Mouse (Mus musculus): ENCODE measurements around the gene Atp8a1. TPM values are rescaled to one million over a fixed set of nuclear protein-coding genes. Genes with fewer than 3 reads are reported as not detected.

Atp8a1 gene
- polyA plus RNA-seq, 1 experiment = not detected

- Histone ChIP-seq H3K4me3 (ENCODE audit: insufficient read depth, poor library complexity, severe bottlenecking) (no peak overlapping the region), H3K36me3 (ENCODE audit: control insufficient read depth, insufficient read depth) (no peaks in the 10 kb centered on the region), H3K79me2 (ENCODE audit: control insufficient read depth, insufficient read depth) (no peaks in the 10 kb centered on the region), H3K27me3 (ENCODE audit: control insufficient read depth, insufficient read depth, insufficient read length) (no peaks in the 10 kb centered on the region), H3ac (ENCODE audit: control insufficient read depth, insufficient read length, low read depth) (no peak overlapping the region), H3K79me3 (ENCODE audit: low read depth) (no peaks in the 10 kb centered on the region)
- TF ChIP-seq CTCF (IDR thresholded peaks at IDR 0.05; ENCODE audit: control insufficient read depth, insufficient read depth, insufficient read length) (no peak), MYOG (IDR thresholded peaks at IDR 0.05; ENCODE audit: control insufficient read depth, extremely low read depth, insufficient read length) (no peak), FOSL1 (IDR thresholded peaks at IDR 0.05; ENCODE audit: insufficient read depth, low read length, poor library complexity, severe bottlenecking) (no peak)
Measured at GRCm38 (mm10) chr5:67865670-67866069, 18.4 kb upstream of the Atp8a1 start.

- H3K36me3 ChIP-seq (ENCODE audit: control insufficient read depth, insufficient read depth) = no peaks in the 10 kb centered on the region
- no peak for TF ChIP-seq USF1 (IDR thresholded peaks at IDR 0.05; ENCODE audit: low read depth)
- no peak for TF ChIP-seq MYOG (IDR thresholded peaks at IDR 0.05; ENCODE audit: control insufficient read depth, extremely low read depth, insufficient read length)
- no peak overlapping the region for H3K4me3 ChIP-seq (ENCODE audit: insufficient read depth, poor library complexity, severe bottlenecking)
- no peaks in the 10 kb centered on the region for H3K27me3 ChIP-seq (ENCODE audit: control insufficient read depth, insufficient read depth, insufficient read length)
- H3ac ChIP-seq (ENCODE audit: control insufficient read depth, insufficient read length, low read depth) = no peak overlapping the region
- H3K79me2 ChIP-seq (ENCODE audit: control insufficient read depth, insufficient read depth) = no peaks in the 10 kb centered on the region
- no peaks in the 10 kb centered on the region for H3K79me3 ChIP-seq (ENCODE audit: low read depth)
Measured at GRCm38 (mm10) chr5:67864508-67865060, 17.4 kb upstream of the Atp8a1 start.

GRCm38 (mm10) chr5:67863950-67864391 lies 16.7 kb upstream of the Atp8a1 start:
- no peak overlapping the region for H3K4me3 ChIP-seq (ENCODE audit: insufficient read depth, poor library complexity, severe bottlenecking)
- H3K27me3 ChIP-seq (ENCODE audit: control insufficient read depth, insufficient read depth, insufficient read length) = no peaks in the 10 kb centered on the region
- no peaks in the 10 kb centered on the region for H3K79me3 ChIP-seq (ENCODE audit: low read depth)
- TF ChIP-seq MYOD1 (IDR thresholded peaks at IDR 0.05; ENCODE audit: control insufficient read depth, insufficient read length, low read depth) = no peak
- TF ChIP-seq MAX (IDR thresholded peaks at IDR 0.05) = no peak
- TF ChIP-seq MYOG (IDR thresholded peaks at IDR 0.05; ENCODE audit: control insufficient read depth, extremely low read depth, insufficient read length) = no peak
- no peak for TF ChIP-seq USF1 (IDR thresholded peaks at IDR 0.05; ENCODE audit: low read depth)
- TF ChIP-seq FOSL1 (IDR thresholded peaks at IDR 0.05; ENCODE audit: insufficient read depth, low read length, poor library complexity, severe bottlenecking) = no peak
- TF ChIP-seq CTCF (IDR thresholded peaks at IDR 0.05; ENCODE audit: control insufficient read depth, insufficient read depth, insufficient read length) = no peak
- TF ChIP-seq CEBPB (IDR thresholded peaks at IDR 0.05; ENCODE audit: low read depth) = no peak
- no peak overlapping the region for H3ac ChIP-seq (ENCODE audit: control insufficient read depth, insufficient read length, low read depth)
- no peaks in the 10 kb centered on the region for H3K36me3 ChIP-seq (ENCODE audit: control insufficient read depth, insufficient read depth)
- H3K79me2 ChIP-seq (ENCODE audit: control insufficient read depth, insufficient read depth) = no peaks in the 10 kb centered on the region

GRCm38 (mm10) chr5:67854963-67855606 lies 7.9 kb upstream of the Atp8a1 start:
- Histone ChIP-seq H3K79me3 (ENCODE audit: low read depth) (no peaks in the 10 kb centered on the region), H3K27me3 (ENCODE audit: control insufficient read depth, insufficient read depth, insufficient read length) (no peaks in the 10 kb centered on the region), H3K36me3 (ENCODE audit: control insufficient read depth, insufficient read depth) (no peaks in the 10 kb centered on the region), H3ac (ENCODE audit: control insufficient read depth, insufficient read length, low read depth) (no peak overlapping the region), H3K4me3 (ENCODE audit: insufficient read depth, poor library complexity, severe bottlenecking) (no peak overlapping the region), H3K79me2 (ENCODE audit: control insufficient read depth, insufficient read depth) (no peaks in the 10 kb centered on the region)
- TF ChIP-seq USF1 (IDR thresholded peaks at IDR 0.05; ENCODE audit: low read depth) = no peak
- TF ChIP-seq MYOD1 (IDR thresholded peaks at IDR 0.05; ENCODE audit: control insufficient read depth, insufficient read length, low read depth) = no peak
- no peak for TF ChIP-seq MAX (IDR thresholded peaks at IDR 0.05)
- TF ChIP-seq MYOG (IDR thresholded peaks at IDR 0.05; ENCODE audit: control insufficient read depth, extremely low read depth, insufficient read length) = no peak
- TF ChIP-seq CEBPB (IDR thresholded peaks at IDR 0.05; ENCODE audit: low read depth) = no peak
- no peak for TF ChIP-seq FOSL1 (IDR thresholded peaks at IDR 0.05; ENCODE audit: insufficient read depth, low read length, poor library complexity, severe bottlenecking)
- TF ChIP-seq CTCF (IDR thresholded peaks at IDR 0.05; ENCODE audit: control insufficient read depth, insufficient read depth, insufficient read length) = no peak

GRCm38 (mm10) chr5:67852860-67853259 lies 5.6 kb upstream of the Atp8a1 start:
- no peak overlapping the region for H3K4me3 ChIP-seq (ENCODE audit: insufficient read depth, poor library complexity, severe bottlenecking)
- no peak overlapping the region for H3ac ChIP-seq (ENCODE audit: control insufficient read depth, insufficient read length, low read depth)
- no peaks in the 10 kb centered on the region for H3K79me3 ChIP-seq (ENCODE audit: low read depth)
- TF ChIP-seq MYOG (IDR thresholded peaks at IDR 0.05; ENCODE audit: control insufficient read depth, extremely low read depth, insufficient read length) = no peak
- TF ChIP-seq CTCF (IDR thresholded peaks at IDR 0.05; ENCODE audit: control insufficient read depth, insufficient read depth, insufficient read length) = no peak
- TF ChIP-seq CEBPB (IDR thresholded peaks at IDR 0.05; ENCODE audit: low read depth) = no peak
- no peak for TF ChIP-seq MYOD1 (IDR thresholded peaks at IDR 0.05; ENCODE audit: control insufficient read depth, insufficient read length, low read depth)
- no peak for TF ChIP-seq USF1 (IDR thresholded peaks at IDR 0.05; ENCODE audit: low read depth)
- no peak for TF ChIP-seq FOSL1 (IDR thresholded peaks at IDR 0.05; ENCODE audit: insufficient read depth, low read length, poor library complexity, severe bottlenecking)
- no peak for TF ChIP-seq MAX (IDR thresholded peaks at IDR 0.05)
- no peaks in the 10 kb centered on the region for H3K27me3 ChIP-seq (ENCODE audit: control insufficient read depth, insufficient read depth, insufficient read length)
- no peaks in the 10 kb centered on the region for H3K79me2 ChIP-seq (ENCODE audit: control insufficient read depth, insufficient read depth)
- no peaks in the 10 kb centered on the region for H3K36me3 ChIP-seq (ENCODE audit: control insufficient read depth, insufficient read depth)

- Histone ChIP-seq H3K79me2 (ENCODE audit: control insufficient read depth, insufficient read depth) (no peaks in the 10 kb centered on the region), H3K27me3 (ENCODE audit: control insufficient read depth, insufficient read depth, insufficient read length) (no peaks in the 10 kb centered on the region), H3K36me3 (ENCODE audit: control insufficient read depth, insufficient read depth) (no peaks in the 10 kb centered on the region), H3K4me3 (ENCODE audit: insufficient read depth, poor library complexity, severe bottlenecking) (no peak overlapping the region), H3ac (ENCODE audit: control insufficient read depth, insufficient read length, low read depth) (no peak overlapping the region), H3K79me3 (ENCODE audit: low read depth) (no peaks in the 10 kb centered on the region)
- TF ChIP-seq MYOD1 (IDR thresholded peaks at IDR 0.05; ENCODE audit: control insufficient read depth, insufficient read length, low read depth) = no peak
- no peak for TF ChIP-seq CEBPB (IDR thresholded peaks at IDR 0.05; ENCODE audit: low read depth)
- TF ChIP-seq USF1 (IDR thresholded peaks at IDR 0.05; ENCODE audit: low read depth) = no peak
- no peak for TF ChIP-seq CTCF (IDR thresholded peaks at IDR 0.05; ENCODE audit: control insufficient read depth, insufficient read depth, insufficient read length)
- TF ChIP-seq MYOG (IDR thresholded peaks at IDR 0.05; ENCODE audit: control insufficient read depth, extremely low read depth, insufficient read length) = no peak
- no peak for TF ChIP-seq MAX (IDR thresholded peaks at IDR 0.05)
- TF ChIP-seq FOSL1 (IDR thresholded peaks at IDR 0.05; ENCODE audit: insufficient read depth, low read length, poor library complexity, severe bottlenecking) = no peak
Measured at GRCm38 (mm10) chr5:67849411-67849810, 2.2 kb upstream of the Atp8a1 start.

Data from C2C12 (cell line).